Mouse (Mus musculus): ENCODE data around the gene Pth1r. TPM values are rescaled to one million over a fixed set of nuclear protein-coding genes. Genes with fewer than 3 reads are reported as not detected.
A peak's percentile ranks its signal among the peaks of the same experiment; 100 is the strongest.

Pth1r gene
- polyA plus RNA-seq, 1 experiment from 2014 or later, result 33.7 TPM

DNA sequence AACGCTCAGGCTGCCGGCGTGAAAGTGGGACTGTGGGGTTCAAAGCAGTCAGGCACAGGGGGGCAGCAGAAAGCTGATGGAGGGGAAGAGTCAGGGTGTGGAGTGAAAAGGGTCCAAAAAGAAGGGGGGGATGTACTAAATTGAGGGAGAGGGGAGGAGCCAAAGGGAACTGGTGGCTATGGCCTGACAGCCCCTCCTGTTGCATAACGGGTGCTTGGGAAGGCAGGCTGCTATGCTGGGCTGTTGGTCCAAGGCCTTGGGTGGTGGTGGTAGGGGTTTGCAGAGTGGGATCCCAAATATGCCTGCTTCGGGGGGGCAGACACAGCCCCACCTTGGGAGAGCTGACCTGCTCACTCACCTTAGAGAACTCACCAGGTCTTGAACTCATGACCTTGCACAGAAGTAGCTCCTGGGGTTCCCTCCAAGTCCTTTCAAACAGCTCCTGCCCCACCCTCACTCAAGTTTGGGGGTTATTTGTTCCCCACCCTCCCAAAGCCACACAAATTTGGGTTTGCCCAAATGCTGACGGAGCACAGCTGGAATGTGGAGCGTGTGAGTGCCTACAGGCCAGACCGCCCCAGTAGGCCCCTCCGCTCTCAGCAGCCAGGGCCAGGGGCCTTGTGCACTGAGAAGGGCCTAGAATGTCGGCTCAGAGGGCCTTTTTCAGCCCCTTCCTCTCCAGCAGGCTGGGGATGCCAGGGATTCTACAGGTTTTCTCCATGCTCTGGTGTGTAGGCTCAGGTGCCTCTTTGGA is 28.5 kb upstream of the Pth1r start:
- ATAC-seq (ENCODE audit: insufficient read depth, low FRiP score, low TSS enrichment) (no peak), DNase-seq (ENCODE audit: low spot score) (no peak)
- H3K36me3 ChIP-seq (ENCODE audit: control insufficient read depth, insufficient read depth, low read length), result no peaks in the 10 kb centered on the region
- H3K4me1 ChIP-seq (ENCODE audit: control insufficient read depth, insufficient read depth, low read length), result no peaks in the 10 kb centered on the region
- H3K27me3 ChIP-seq (ENCODE audit: control insufficient read depth, insufficient read depth, low read length), result 0 out of 2 replicates have a peak, but pooled peaks cover 2% of the 10 kb centered on the region
- H3K9me3 ChIP-seq (ENCODE audit: control insufficient read depth, low read length), result no peaks in the 10 kb centered on the region
- WGBS, result 83% methylated on average over 10 of the region's 10 CpGs
- no peak overlapping the region for H3K9ac ChIP-seq (ENCODE audit: low read length)
- H3K4me2 ChIP-seq (ENCODE audit: low read depth), result no peak overlapping the region
- H3K4me3 ChIP-seq (ENCODE audit: low read depth, low read length), result no peak overlapping the region
- no peak overlapping the region for H3K27ac ChIP-seq (ENCODE audit: low read depth, low read length)

DNA sequence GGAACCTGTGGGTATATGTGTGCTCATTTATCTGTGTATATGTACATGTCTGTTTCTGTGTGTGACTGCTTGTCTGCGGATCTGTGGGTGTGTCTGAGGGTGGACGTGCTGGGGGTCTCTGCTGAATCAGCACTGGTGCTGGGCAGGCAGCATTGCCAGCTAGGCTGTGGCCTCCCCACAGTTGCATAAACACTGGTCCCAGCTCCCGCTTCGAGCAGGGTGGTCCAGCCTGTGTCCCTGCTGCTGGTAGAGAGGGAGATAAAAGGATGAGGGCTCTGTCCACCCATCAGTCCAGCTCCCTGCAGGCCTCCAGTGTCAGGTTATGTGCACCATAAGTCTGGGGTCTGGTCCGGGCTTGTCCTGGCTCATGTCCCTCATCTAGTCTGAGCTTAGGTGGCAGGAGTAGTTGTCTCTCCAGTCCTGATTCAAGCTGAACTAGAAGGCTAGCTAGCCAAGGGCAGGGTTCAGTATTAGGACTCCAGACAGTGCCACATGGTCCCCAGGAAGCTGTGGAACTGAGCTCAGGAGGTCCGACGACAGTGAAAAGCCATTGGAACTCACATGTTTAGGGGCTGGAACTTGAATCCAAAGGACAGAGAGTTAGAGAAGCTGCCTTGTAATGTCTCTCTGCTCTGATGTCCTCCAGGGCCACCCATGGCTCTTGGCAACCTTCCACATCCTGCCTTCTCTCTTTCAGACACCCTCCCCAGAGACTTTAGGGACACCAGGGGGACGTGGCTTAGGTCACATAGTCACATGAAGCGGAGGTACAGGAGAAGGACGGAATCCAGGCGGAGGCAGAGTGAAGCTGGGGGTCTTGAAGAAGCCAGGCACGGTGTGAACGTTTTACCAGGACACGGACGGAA is 27.7 kb upstream of the Pth1r start:
- Histone ChIP-seq H3K27me3 (ENCODE audit: control insufficient read depth, insufficient read depth, low read length) (no peaks in the 10 kb centered on the region), H3K4me2 (ENCODE audit: low read depth) (no peak overlapping the region), H3K27ac (ENCODE audit: low read depth, low read length) (no peak overlapping the region), H3K9me3 (ENCODE audit: control insufficient read depth, low read length) (no peaks in the 10 kb centered on the region), H3K4me1 (ENCODE audit: control insufficient read depth, insufficient read depth, low read length) (no peaks in the 10 kb centered on the region), H3K9ac (ENCODE audit: low read length) (no peak overlapping the region), H3K4me3 (ENCODE audit: low read depth, low read length) (no peak overlapping the region), H3K36me3 (ENCODE audit: control insufficient read depth, insufficient read depth, low read length) (no peaks in the 10 kb centered on the region)
- no peak for DNase-seq (ENCODE audit: low spot score)
- no peak for ATAC-seq (ENCODE audit: insufficient read depth, low FRiP score, low TSS enrichment)
- 78% methylated on average over 15 of the region's 15 CpGs for WGBS

DNA sequence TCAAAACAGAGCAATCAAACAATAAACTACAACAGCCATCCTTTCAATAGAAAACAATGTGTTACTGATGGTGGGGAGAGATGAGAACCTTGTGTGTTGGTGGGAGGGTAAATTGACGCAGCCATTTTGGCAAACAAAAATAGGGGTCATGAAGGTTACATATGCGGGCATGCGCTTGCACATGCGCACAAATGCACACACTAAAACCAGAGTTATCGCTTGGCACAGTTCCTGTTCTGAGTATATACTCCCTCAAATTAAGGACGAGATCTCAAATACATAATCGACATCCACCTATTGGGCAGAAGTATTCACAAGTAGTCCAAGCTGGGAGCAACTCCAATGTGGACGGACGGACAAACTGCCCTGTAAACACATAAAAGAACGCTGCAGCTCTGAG is 25.4 kb upstream of the Pth1r start:
- H3K27me3 ChIP-seq (ENCODE audit: control insufficient read depth, insufficient read depth, low read length), result no peaks in the 10 kb centered on the region
- 93% methylated on average over 10 of the region's 10 CpGs for WGBS
- H3K4me1 ChIP-seq (ENCODE audit: control insufficient read depth, insufficient read depth, low read length), result no peaks in the 10 kb centered on the region
- ATAC-seq (ENCODE audit: insufficient read depth, low FRiP score, low TSS enrichment), result no peak
- no peak overlapping the region for H3K4me2 ChIP-seq (ENCODE audit: low read depth)
- no peak overlapping the region for H3K9ac ChIP-seq (ENCODE audit: low read length)
- no peak overlapping the region for H3K27ac ChIP-seq (ENCODE audit: low read depth, low read length)
- DNase-seq (ENCODE audit: low spot score), result no peak
- H3K36me3 ChIP-seq (ENCODE audit: control insufficient read depth, insufficient read depth, low read length), result no peaks in the 10 kb centered on the region
- no peak overlapping the region for H3K4me3 ChIP-seq (ENCODE audit: low read depth, low read length)
- no peaks in the 10 kb centered on the region for H3K9me3 ChIP-seq (ENCODE audit: control insufficient read depth, low read length)

DNA sequence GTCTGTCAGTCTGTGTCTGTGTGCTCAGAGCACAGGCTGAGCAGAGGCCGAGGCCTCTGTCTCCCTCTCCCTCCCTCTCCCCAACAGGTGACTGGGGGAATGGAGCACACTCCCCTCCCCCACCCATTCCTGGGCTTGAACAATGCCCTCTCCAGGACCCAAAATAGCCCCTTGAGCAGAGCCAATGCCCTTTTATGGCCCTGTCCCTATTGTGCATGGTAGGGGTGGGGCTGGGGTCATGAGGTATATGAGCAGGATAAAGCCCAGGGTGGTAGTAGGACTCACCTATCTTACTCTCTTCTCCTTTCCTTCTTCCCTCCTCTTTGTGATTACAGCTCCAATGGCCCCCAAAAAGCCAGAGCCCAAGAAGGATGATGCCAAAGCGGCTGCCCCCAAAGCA is 16.5 kb upstream of the Pth1r start:
- 58% methylated on average over 2 of the region's 2 CpGs for WGBS

GRCm38 (mm10) chr9:110762763-110763162 is 15.8 kb upstream of the Pth1r start:
- no peak for ATAC-seq (ENCODE audit: insufficient read depth, low FRiP score, low TSS enrichment)
- H3K4me1 ChIP-seq (ENCODE audit: control insufficient read depth, insufficient read depth, low read length), result no peaks in the 10 kb centered on the region
- H3K27me3 ChIP-seq (ENCODE audit: control insufficient read depth, insufficient read depth, low read length), result no peaks in the 10 kb centered on the region
- no peaks in the 10 kb centered on the region for H3K9me3 ChIP-seq (ENCODE audit: control insufficient read depth, low read length)
- H3K36me3 ChIP-seq (ENCODE audit: control insufficient read depth, insufficient read depth, low read length), result no peaks in the 10 kb centered on the region
- whole genome bisulfite sequencing, result 71% methylated on average over 10 of the region's 10 CpGs
- H3K4me2 ChIP-seq (ENCODE audit: low read depth), result no peak overlapping the region
- no peak overlapping the region for H3K9ac ChIP-seq (ENCODE audit: low read length)
- H3K27ac ChIP-seq (ENCODE audit: low read depth, low read length), result no peak overlapping the region
- no peak for DNase-seq (ENCODE audit: low spot score)
- no peak overlapping the region for H3K4me3 ChIP-seq (ENCODE audit: low read depth, low read length)

More for the DNA sequence above, 16.5 kb upstream of the Pth1r start:
- no peaks in the 10 kb centered on the region for H3K4me1 ChIP-seq (ENCODE audit: control insufficient read depth, insufficient read depth, low read length)
- no peak overlapping the region for H3K27ac ChIP-seq (ENCODE audit: low read depth, low read length)
- H3K4me3 ChIP-seq (ENCODE audit: low read depth, low read length), result no peak overlapping the region
- no peaks in the 10 kb centered on the region for H3K36me3 ChIP-seq (ENCODE audit: control insufficient read depth, insufficient read depth, low read length)
- no peak for ATAC-seq (ENCODE audit: insufficient read depth, low FRiP score, low TSS enrichment)
- H3K9ac ChIP-seq (ENCODE audit: low read length), result no peak overlapping the region
- H3K4me2 ChIP-seq (ENCODE audit: low read depth), result no peak overlapping the region
- H3K9me3 ChIP-seq (ENCODE audit: control insufficient read depth, low read length), result no peaks in the 10 kb centered on the region
- no peak for DNase-seq (ENCODE audit: low spot score)
- H3K27me3 ChIP-seq (ENCODE audit: control insufficient read depth, insufficient read depth, low read length), result no peaks in the 10 kb centered on the region

GRCm38 (mm10) chr9:110760886-110761285 is 13.9 kb upstream of the Pth1r start:
- no peaks in the 10 kb centered on the region for H3K36me3 ChIP-seq (ENCODE audit: control insufficient read depth, insufficient read depth, low read length)
- no peak overlapping the region for H3K4me2 ChIP-seq (ENCODE audit: low read depth)
- no peaks in the 10 kb centered on the region for H3K4me1 ChIP-seq (ENCODE audit: control insufficient read depth, insufficient read depth, low read length)
- no peaks in the 10 kb centered on the region for H3K9me3 ChIP-seq (ENCODE audit: control insufficient read depth, low read length)
- H3K4me3 ChIP-seq (ENCODE audit: low read depth, low read length), result no peak overlapping the region
- 90% methylated on average over 8 of the region's 8 CpGs for WGBS
- H3K27ac ChIP-seq (ENCODE audit: low read depth, low read length), result no peak overlapping the region
- DNase-seq (ENCODE audit: low spot score) (no peak), ATAC-seq (ENCODE audit: insufficient read depth, low FRiP score, low TSS enrichment) (no peak)
- H3K27me3 ChIP-seq (ENCODE audit: control insufficient read depth, insufficient read depth, low read length), result no peaks in the 10 kb centered on the region
- no peak overlapping the region for H3K9ac ChIP-seq (ENCODE audit: low read length)

- ATAC-seq (ENCODE audit: insufficient read depth, low FRiP score, low TSS enrichment) (peak; percentile 31; the same call in 1 of the 2 replicates), DNase-seq (ENCODE audit: low spot score) (peak; percentile 66)
- H3K4me3 ChIP-seq (ENCODE audit: low read depth, low read length), result no peak overlapping the region
- H3K4me1 ChIP-seq (ENCODE audit: control insufficient read depth, insufficient read depth, low read length), result no peaks in the 10 kb centered on the region
- H3K4me2 ChIP-seq (ENCODE audit: low read depth), result no peak overlapping the region
- 57% methylated on average over 2 of the region's 2 CpGs for WGBS
- no peak overlapping the region for H3K27ac ChIP-seq (ENCODE audit: low read depth, low read length)
- no peaks in the 10 kb centered on the region for H3K9me3 ChIP-seq (ENCODE audit: control insufficient read depth, low read length)
- no peaks in the 10 kb centered on the region for H3K36me3 ChIP-seq (ENCODE audit: control insufficient read depth, insufficient read depth, low read length)
- no peaks in the 10 kb centered on the region for H3K27me3 ChIP-seq (ENCODE audit: control insufficient read depth, insufficient read depth, low read length)
- no peak overlapping the region for H3K9ac ChIP-seq (ENCODE audit: low read length)
Measured at GRCm38 (mm10) chr9:110759265-110759664, 12.3 kb upstream of the Pth1r start.

- Histone ChIP-seq H3K4me1 (ENCODE audit: control insufficient read depth, insufficient read depth, low read length) (no peaks in the 10 kb centered on the region), H3K27ac (ENCODE audit: low read depth, low read length) (no peak overlapping the region), H3K4me2 (ENCODE audit: low read depth) (no peak overlapping the region), H3K36me3 (ENCODE audit: control insufficient read depth, insufficient read depth, low read length) (no peaks in the 10 kb centered on the region), H3K4me3 (ENCODE audit: low read depth, low read length) (no peak overlapping the region), H3K9ac (ENCODE audit: low read length) (no peak overlapping the region), H3K9me3 (ENCODE audit: control insufficient read depth, low read length) (no peaks in the 10 kb centered on the region), H3K27me3 (ENCODE audit: control insufficient read depth, insufficient read depth, low read length) (no peaks in the 10 kb centered on the region)
- WGBS, result 78% methylated on average over 8 of the region's 8 CpGs
- no peak for ATAC-seq (ENCODE audit: insufficient read depth, low FRiP score, low TSS enrichment)
- DNase-seq (ENCODE audit: low spot score), result no peak
Measured at GRCm38 (mm10) chr9:110758605-110759004, 11.7 kb upstream of the Pth1r start.

Measured in neural tube, embryonic 11.5 days (tissue).